Mouse (Mus musculus) neural tube, embryonic 10.5 days (tissue): ENCODE measurements around the gene Gmds.

ENCODE experiments used
- DNase-seq: peaks from one replicate; pipeline ENCODE4 v3.0.0-alpha.2; 2017; ENCODE audit warnings: low spot score; ENCODE audit errors: extremely low spot score

Gmds gene

DNA sequence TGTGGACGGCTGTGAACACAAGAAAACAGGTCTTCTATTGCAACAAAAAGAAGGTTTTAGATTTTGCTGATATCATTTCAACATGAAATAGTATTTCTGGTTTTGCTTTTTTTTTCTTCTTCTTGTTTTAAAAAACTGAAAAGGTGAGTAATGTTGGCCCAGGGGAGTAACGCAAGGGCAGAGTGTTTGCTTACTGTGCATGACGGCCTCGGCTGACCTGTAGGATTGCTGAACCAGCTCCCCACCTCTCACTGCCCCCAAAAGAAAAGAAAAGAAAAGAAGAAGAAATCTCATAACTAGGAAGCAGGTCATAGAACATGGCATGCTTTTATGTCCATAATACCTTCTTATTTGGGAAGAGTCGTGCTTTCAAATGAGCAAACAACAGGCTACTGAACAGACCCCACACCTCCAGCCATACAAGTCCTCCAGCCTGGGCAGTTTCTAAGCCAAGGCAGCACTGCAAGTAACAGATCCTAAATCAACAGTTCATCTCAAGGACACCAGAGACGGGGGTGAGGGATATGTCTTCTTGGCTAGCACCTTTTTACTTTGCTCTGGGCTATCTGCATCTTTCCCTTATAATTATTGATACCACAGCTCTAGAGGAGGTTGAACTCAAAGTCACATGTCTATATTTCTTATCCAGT, 303.6 kb downstream of the Gmds start:
- DNase-seq = no peak

DNA sequence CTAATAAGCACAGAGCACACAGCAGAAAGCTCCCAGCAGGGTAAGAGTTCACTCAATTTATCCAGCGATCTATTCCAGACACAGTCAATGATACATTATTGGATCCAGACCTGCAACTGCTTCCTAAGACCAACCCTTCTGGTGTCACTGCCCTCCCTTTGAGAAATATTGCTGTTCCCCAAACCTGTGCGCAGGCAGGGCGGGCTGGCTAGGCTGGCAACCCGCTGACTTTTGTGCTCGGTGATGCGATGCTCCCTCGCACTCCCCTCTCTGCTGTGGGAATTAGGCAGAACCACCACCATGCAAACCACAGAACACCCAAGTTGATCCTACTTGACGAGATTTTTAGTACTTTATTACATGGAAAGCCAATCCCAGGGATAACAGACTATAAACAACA, 304.4 kb downstream of the Gmds start:
- DNase-seq = peak; percentile 37

- DNase-seq = no peak
Observed at GRCm38 (mm10) chr13:32026226-32026975, 312.1 kb downstream of the Gmds start.

DNA sequence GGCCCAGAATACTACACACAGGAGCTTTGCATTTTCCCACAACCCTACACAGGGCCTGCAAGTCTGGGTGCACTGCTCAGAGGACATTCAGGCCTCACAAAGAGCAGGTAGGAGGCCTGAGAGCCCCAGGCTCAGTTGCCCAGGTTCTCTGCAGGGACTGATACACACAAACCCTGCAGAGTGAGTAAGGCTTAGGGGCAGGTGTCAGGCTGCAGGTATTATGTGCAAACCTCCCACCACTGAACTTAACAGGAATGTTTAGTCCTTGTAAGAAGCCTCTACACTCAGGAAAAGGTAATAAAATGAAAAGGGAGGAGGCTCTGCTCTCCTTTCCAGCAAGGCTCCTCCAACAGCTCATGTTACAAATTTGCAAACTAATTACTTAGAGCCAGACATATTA, 313.7 kb downstream of the Gmds start:
- DNase-seq = no peak

DNA sequence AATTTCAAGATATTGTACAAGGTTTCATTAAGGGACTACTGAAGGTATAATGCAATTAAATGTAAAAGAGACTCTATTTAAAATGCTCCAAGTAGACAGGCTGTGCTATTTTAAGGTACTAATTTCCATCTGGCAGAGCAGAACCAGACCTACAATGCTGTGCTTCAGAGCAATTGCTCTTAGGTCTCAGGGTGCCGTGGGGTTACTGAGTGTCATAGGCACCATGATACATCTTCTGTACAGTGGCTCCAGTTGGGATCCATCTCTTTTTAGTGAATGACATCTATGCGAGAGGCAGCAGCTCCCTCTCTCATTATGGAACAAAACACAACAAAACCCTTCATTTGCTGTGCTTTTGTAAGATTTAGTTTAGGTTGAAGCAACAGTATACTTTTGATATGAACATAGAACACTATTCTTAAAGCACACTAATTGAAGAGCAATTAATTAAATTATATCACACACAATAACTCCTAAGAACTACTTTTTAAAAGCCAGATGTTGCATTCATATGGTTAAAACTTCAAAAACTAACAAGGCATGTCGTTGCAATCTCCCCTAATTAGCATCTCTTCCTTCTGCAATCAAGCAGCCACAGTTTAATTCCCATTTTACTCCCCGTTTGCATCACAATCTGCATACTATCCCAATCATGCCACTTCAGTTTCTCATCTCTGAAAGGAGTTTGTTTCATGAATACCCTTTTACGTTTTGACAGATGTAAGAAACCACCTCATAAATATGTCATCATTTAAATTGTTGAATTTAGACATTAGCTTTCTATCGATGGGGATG, 317.9 kb downstream of the Gmds start:
- no peak for DNase-seq

DNA sequence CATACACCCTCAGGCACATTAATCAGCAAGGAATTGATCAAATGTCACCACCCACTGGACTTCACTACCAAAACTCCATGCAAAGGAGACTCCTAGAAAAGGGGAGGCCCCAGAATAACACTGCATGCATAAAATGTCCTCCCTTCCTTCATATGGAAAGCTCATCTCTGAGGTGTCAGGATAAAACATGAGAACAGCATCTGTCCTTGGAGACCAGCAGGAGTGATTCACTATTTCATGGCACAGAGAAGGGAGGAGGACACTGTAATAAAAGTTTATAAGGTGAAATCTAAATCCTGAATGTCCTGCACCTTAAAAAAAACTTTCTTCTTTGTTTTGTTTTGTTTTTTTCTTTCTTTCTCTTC, 319.3 kb downstream of the Gmds start:
- no peak for DNase-seq

DNA sequence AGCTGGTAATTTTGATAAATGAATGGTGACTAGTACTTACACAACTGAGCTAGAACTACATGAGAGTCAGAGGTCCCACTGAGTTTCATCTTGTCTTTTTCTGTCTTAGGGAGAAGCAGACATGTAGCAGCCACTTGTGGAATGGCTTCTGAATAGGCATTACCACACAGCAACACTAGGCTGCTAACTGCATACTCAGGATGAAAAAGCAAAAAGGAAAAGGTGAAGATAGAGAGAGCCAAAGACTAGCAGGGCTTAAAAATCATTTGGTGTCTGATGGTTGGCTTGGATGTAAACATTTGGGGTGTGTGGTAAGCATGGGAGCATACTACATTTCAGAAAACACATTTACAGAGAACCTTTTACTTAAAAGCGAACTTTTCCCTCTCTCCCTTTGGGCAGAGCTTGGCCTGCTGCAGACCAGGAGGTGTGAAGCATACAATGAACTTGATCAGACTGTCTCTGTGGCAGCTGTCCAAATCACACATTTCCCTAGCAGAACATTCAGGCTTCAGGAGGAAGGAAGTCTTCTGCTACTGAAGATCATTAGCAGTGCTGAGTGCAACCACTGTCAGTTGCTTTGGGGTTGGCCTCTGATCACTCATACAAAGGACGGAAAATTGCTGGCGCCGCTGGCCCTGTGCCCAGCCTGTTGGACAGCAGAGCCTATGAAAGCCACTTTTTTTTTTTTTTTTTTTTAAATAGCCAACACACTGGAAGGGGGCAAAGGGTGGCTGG, 319.9 kb downstream of the Gmds start:
- DNase-seq = no peak

DNA sequence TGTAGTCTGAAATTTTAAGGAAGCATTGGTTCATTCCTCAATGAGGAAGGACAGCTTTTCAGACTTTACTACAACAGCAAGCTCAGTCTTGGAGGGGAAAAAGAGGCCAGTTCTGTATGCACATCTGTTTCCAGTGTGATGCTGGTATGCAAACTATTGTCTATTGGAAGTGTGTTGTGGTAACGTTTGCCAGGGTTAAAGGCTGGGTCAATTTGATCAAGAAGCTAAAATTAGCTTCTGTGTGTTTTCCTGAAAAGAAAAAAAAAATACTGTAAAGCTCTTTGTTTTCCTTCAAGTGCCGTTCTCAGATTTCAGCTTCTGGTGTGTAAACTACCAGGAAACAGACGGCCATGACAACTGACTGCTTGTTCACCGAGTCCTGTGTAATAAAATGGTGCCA, 329.7 kb downstream of the Gmds start:
- DNase-seq = no peak

DNA sequence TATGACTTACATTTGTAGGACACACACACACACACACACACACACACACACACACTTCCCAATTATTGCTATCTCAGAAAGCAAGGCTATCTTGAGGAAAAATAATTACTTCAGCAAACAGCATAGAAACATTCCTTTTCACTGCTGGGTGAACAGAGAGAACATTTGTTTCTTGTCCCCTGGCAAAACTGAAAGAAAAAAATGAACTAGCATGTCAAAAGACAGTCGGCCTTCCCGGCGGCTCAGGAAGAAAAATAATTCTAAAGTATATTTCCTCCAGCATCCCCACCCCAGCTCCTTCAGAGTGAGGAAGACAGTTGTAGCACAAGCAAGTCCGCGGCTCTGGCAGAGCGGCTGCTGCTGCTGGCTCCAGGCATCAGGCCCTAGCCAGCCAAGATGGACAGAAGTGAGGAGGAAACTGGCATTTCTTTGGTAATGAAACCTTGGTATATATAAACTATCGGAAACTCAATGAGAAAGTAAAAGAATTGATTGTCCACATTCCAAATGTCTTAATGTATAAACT, 330.4 kb downstream of the Gmds start:
- DNase-seq = no peak

GRCm38 (mm10) chr13:31993391-31993790, 345.1 kb downstream of the Gmds start:
- no peak for DNase-seq

- DNase-seq = no peak
Observed at GRCm38 (mm10) chr13:31992409-31993201, 345.9 kb downstream of the Gmds start.

DNA sequence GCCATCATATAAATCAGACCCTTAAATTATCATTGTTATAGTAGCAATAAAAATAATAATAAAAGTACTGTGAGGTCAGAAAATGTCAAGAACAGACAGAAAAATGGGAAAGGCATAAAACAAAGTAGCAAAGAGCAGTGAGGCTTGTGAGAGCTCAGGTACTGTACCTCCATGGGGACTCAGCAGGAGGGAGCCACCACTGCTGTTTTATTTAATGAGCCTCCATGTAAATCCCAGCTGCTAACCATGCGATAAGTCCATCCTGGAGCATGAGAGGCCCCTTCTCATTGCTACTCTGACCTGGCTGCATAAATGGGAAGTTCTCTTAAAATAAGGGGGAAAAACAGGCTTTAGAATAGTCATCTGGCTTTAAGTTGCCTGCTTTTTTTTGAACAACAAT, 357.3 kb downstream of the Gmds start:
- no peak for DNase-seq

DNA sequence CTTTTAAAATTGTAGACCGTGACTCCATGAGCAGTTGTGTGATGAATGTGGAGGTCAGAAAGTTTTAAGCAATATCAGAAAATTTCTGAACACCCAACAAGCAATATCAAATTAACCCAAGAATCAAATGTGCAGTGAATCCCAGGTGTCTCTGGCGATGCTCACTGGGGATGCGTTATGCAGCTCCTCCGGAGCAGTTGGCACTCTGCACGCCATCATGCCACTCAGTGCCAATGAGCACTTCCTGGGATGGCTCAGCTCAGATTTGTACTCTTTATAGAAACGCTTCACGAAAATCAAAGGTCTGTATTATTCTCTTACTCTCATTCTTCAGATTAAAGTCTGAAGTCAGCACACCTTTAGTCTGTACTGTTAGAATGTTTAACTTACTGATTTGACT, 360.4 kb downstream of the Gmds start:
- no peak for DNase-seq

DNA sequence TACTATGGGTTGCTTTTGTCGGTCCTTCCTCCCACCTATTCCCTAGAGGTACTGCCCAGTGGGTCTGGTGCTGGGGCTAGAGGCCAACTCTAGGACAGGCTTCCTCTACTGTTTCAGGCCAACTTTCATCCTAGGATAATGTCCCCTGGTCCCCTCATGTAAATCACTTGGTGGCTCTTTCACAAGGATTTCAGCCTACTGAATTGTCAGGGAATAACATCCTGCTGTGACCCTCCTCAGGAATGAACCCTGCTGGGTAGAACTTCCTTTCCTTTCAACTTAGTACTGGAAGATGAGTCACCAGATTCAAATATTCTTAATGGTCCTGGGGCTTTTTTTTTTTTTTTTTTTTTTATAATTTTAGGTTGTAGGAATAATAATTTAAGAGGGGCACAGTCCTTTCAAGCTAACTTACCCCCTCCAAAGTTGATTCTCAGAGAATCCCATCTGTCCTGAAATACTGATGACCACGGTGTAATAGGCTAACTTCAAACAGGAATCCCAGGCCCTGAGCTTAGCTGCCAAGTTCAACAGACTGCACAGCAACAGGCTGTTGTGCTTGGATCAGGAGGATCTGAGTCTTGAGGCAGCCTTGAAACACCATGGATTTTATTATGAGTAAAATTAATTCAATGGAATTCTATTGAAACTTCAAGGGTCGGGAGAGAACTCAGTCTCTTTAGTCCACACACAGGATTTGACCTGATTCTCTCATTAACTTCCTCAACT, 363.6 kb downstream of the Gmds start:
- DNase-seq = no peak

DNA sequence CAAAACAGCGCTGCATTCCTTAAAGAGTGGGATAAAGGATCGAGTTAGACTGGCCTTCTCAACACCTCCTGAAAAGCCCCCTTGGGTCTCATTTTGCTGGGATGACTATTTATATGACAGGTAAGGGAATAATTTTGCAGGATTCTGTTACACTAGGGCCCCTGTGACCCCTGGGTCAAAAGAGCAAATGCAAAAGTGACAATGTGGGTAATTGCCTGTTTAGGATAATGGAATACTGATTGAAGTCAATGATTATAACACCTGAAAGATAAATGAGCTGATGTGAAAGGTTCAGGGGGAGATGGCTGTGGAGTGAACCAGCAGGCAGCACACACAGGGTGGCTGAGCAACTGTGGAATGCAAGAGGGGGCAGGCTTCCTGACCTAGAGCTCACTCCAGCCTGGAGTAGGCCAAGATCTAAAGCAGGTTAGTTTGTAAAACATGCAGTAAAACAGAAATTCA, 367.5 kb downstream of the Gmds start:
- peak; percentile 35 for DNase-seq

DNA sequence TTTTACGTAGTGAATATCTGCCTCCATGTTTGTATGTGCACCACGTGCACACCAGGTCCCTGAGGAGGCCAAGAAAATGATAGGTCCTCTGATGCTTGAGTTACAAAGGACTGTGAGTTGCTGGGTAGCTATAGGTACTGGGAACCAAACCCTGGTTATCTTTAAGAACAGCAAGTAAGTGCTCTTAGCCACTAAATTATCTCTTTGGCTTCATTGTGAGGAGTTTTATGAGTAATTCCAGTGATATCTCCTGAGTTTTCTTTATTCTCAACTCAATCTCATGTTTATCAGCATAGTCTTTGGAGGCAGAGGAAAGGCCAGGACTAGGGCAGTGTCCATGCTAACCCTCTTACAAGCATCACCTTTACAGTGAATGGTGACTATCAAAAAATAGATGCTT, 370.3 kb downstream of the Gmds start:
- no peak for DNase-seq

DNA sequence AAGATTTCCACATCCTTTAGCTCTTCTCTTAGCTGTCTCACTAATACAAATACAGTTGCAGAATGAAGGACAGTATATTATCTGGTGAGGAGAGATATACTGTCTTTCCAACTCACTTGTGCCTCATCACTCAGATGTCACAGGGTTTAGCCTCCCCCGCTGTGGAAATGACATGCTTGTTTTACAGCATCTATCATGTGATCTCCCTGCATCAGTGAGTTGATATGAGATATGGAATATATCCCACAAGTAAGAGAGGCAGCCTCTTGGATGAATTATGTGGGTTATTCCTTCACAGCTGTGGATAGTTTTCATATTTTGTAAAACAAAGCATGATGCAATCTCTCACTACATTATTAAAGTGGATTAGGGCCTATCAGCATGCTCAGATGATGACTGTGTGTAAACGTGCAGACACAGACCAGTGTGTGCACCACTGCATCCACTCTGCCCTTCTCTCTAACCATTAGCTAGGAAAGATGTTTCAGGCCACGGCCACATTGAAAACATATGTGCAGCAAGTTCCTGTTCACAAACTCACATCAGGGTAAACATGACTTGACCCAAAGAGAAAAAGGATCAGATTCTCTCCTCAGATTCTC, 371.5 kb downstream of the Gmds start:
- DNase-seq = no peak

GRCm38 (mm10) chr13:31960514-31960913, 378.0 kb downstream of the Gmds start:
- no peak for DNase-seq
